Mouse (Mus musculus) G1E (cell line): ENCODE data around the gene Cdkn3.

Experiments used
- CTCF ChIP-seq: IDR thresholded peaks from 2 replicates; pipeline ENCODE4 v1.5.1; 2012; ENCODE audit warnings: low read depth, low read length, inconsistent platforms, mixed read lengths
- GATA1 ChIP-seq: IDR thresholded peaks from 2 replicates; pipeline ENCODE4 v1.6.1; 2012; ENCODE audit warnings: borderline replicate concordance, low read length, inconsistent platforms, mixed read lengths
- GATA2 ChIP-seq: IDR thresholded peaks from 2 replicates; pipeline ENCODE4 v1.6.1; 2012; ENCODE audit warnings: low read depth, low read length, inconsistent platforms, borderline replicate concordance
- POLR2AphosphoS5 ChIP-seq: IDR thresholded peaks from 2 replicates; pipeline ENCODE4 v1.6.1; 2012; ENCODE audit warnings: low read depth, low read length, inconsistent platforms; ENCODE audit not compliant: insufficient replicate concordance

DNA sequence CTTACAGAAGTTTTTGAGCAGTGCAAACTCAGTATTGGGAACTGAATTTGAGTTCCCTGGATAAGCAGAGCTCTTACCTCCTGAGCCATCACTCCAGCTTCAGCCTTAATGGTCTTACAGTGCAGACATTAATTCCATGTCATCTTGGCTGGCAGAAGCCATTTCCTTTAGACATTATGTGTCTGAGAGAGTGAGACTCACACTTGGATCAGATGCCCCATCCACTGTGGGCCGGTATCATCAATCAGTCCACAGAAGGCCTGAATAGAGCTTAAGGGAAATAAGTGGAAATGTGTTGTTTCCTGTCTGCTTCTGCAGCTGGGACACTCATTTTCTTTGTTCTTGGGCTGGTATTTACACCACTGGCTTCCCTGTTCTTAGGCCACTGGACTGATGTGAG lies 43.5 kb downstream of the Cdkn3 start:
- TF ChIP-seq POLR2AphosphoS5 = no peak
- no peak for TF ChIP-seq CTCF
- TF ChIP-seq GATA1 = no peak
- no peak for TF ChIP-seq GATA2
